Mouse (Mus musculus) c-Kit-positive CD71-positive TER-119-positive erythroid progenitor cells, embryonic 14.5 days (primary cell): ENCODE results near the gene Tpst1.

Source experiments
- DNase-seq: peaks from one replicate; pipeline ENCODE4 v3.0.0-alpha.2; 2013; ENCODE audit warnings: low spot score

Gene Tpst1

GRCm38 (mm10) chr5:130052955-130053354, 20.2 kb upstream of the Tpst1 start:
- no peak for DNase-seq

- DNase-seq: no peak
Measured at GRCm38 (mm10) chr5:130055688-130056087, 17.4 kb upstream of the Tpst1 start.

GRCm38 (mm10) chr5:130056303-130056702, 16.8 kb upstream of the Tpst1 start:
- no peak for DNase-seq

- DNase-seq: no peak
Measured at GRCm38 (mm10) chr5:130059413-130060328, 13.5 kb upstream of the Tpst1 start.

- DNase-seq: no peak
Measured at GRCm38 (mm10) chr5:130060329-130060665, 12.8 kb upstream of the Tpst1 start.

GRCm38 (mm10) chr5:130062096-130062495, 11.0 kb upstream of the Tpst1 start:
- no peak for DNase-seq

GRCm38 (mm10) chr5:130063760-130064159, 9.4 kb upstream of the Tpst1 start:
- DNase-seq: no peak

GRCm38 (mm10) chr5:130065579-130065978, 7.5 kb upstream of the Tpst1 start:
- DNase-seq: peak; percentile 53

GRCm38 (mm10) chr5:130067841-130068264, 5.3 kb upstream of the Tpst1 start:
- DNase-seq: no peak

- no peak for DNase-seq
Measured at GRCm38 (mm10) chr5:130074491-130074890, 1.4 kb downstream of the Tpst1 start.

GRCm38 (mm10) chr5:130076396-130076795, 3.3 kb downstream of the Tpst1 start:
- no peak for DNase-seq

GRCm38 (mm10) chr5:130078096-130078833, 5.1 kb downstream of the Tpst1 start:
- no peak for DNase-seq

- no peak for DNase-seq
Measured at GRCm38 (mm10) chr5:130078834-130079156, 5.7 kb downstream of the Tpst1 start.

GRCm38 (mm10) chr5:130079202-130080050, 6.3 kb downstream of the Tpst1 start:
- DNase-seq: peak; percentile 83

GRCm38 (mm10) chr5:130080051-130080681, 7.0 kb downstream of the Tpst1 start:
- no peak for DNase-seq

- DNase-seq: no peak
Measured at GRCm38 (mm10) chr5:130081181-130081881, 8.2 kb downstream of the Tpst1 start.

GRCm38 (mm10) chr5:130082431-130082830, 9.3 kb downstream of the Tpst1 start:
- DNase-seq: no peak

- DNase-seq: no peak
Measured at GRCm38 (mm10) chr5:130084271-130084670, 11.1 kb downstream of the Tpst1 start.

GRCm38 (mm10) chr5:130088008-130088407, 14.9 kb downstream of the Tpst1 start:
- DNase-seq: no peak

GRCm38 (mm10) chr5:130088612-130089011, 15.5 kb downstream of the Tpst1 start:
- no peak for DNase-seq

- DNase-seq: no peak
Measured at GRCm38 (mm10) chr5:130089177-130089576, 16.1 kb downstream of the Tpst1 start.
